ENCODE assay signal across 8 mouse cellular contexts in the genomic region with DNA sequence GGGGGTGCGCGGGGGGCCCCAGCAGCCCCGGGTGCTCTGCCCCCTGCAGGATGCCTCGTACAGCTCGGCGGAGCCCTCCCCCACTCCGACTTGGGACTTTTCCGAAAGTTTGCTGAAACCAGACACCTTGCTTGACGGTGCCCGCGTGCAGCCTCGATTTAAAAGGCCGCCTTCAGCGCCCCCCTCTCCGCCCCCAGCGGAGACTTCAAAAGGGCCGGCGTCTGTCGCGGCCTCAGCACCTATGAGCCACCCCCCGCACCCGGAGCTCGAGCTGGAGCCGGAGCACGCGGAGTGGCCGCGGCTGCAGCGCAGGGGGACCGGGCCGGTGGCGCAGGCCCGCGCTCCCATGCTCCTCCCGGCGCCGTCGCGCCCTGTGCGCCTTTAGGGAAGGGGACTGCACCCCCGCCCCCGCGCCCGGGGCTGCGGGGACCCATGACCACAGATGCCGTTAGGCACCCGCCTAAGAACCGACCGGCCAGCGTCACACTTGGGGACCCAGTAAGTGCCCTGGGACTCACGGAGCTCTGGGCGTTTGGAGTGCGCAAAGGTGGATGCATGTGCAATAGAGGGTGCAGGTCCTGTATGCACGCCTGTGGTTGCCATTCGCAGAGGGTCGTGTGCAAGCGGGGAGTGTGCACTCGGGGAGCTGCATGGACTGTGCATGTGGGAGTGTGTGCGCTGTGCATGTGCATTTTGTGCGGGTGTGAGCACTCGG. TPM values are rescaled to one million over a fixed set of nuclear protein-coding genes. Genes with fewer than 3 reads are reported as not detected.
DNase-seq lines count a peak whose midpoint lies in the region; ATAC-seq and TF ChIP-seq lines count a peak whose summit lies in the region.

TSS of gene Col27a1 (plus strand) at position 98 of the 715 bp plus-strand sequence.

- ATAC-seq in heart, embryonic 16.5 days (replicated peaks; ENCODE audit: extremely low read depth, insufficient read depth, low FRiP score), result no peak
- peak; percentile 27 for ATAC-seq in forebrain, embryonic 16.5 days
- peak; percentile 33 for ATAC-seq in liver, embryonic 11.5 days (replicated peaks; ENCODE audit: low FRiP score)
- ATAC-seq in activated CD4-positive, CD25-positive, alpha-beta regulatory T cell, adult 4 months, result no peak

- peak within 1 kb of the TSS; percentile 59 for H3K9ac ChIP-seq in heart, embryonic 16.5 days (ENCODE audit: low read length)
- H3K9ac ChIP-seq in forebrain, embryonic 16.5 days (replicated peaks; ENCODE audit: low read depth, low read length), result no peak within 1 kb of the TSS; the same call in 1 of the 2 replicates
- peak within 1 kb of the TSS; percentile 47; the same call in 1 of the 2 replicates for H3K9ac ChIP-seq in liver, embryonic 11.5 days (ENCODE audit: low read depth, low read length)

- no peak for TF ChIP-seq CTCF in small intestine, adult 2 months (IDR thresholded peaks at IDR 0.05; ENCODE audit: extremely low read depth, insufficient read length, insufficient replicate concordance, low read depth, low read length)

- H3K4me3 ChIP-seq in heart, embryonic 16.5 days (ENCODE audit: low read length), result peak within 1 kb of the TSS; percentile 61
- H3K4me3 ChIP-seq in forebrain, embryonic 16.5 days (replicated peaks; ENCODE audit: low read length), result peak within 1 kb of the TSS; percentile 52
- H3K4me3 ChIP-seq in liver, embryonic 11.5 days (ENCODE audit: low read depth, low read length), result peak within 1 kb of the TSS; percentile 64
- H3K4me3 ChIP-seq in small intestine, adult 2 months (ENCODE audit: low read depth, low read length), result peak within 1 kb of the TSS; percentile 38

- TF ChIP-seq POLR2A in small intestine, adult 2 months (IDR thresholded peaks at IDR 0.05; ENCODE audit: low read depth, low read length), result no peak

- H3K4me1 ChIP-seq in heart, embryonic 16.5 days (ENCODE audit: control insufficient read depth, insufficient read depth, low read length), result peaks cover 13% of the 10 kb centered on the region
- H3K4me1 ChIP-seq in forebrain, embryonic 16.5 days (replicated peaks; ENCODE audit: control insufficient read depth, insufficient read depth, low read length), result peaks cover 26% of the 10 kb centered on the region
- peaks cover 2% of the 10 kb centered on the region; the same call in 1 of the 2 replicates for H3K4me1 ChIP-seq in liver, embryonic 11.5 days (replicated peaks; ENCODE audit: control insufficient read depth, insufficient read depth, low read length)
- H3K4me1 ChIP-seq in small intestine, adult 2 months (ENCODE audit: control insufficient read depth, insufficient read depth, insufficient read length, low read length), result no peaks in the 10 kb centered on the region

- H3K27me3 ChIP-seq in heart, embryonic 16.5 days (ENCODE audit: control insufficient read depth, insufficient read depth, low read length), result peaks cover 34% of the 10 kb centered on the region
- peaks cover 34% of the 10 kb centered on the region for H3K27me3 ChIP-seq in forebrain, embryonic 16.5 days (replicated peaks; ENCODE audit: control insufficient read depth, insufficient read depth, low read length)
- peaks cover 54% of the 10 kb centered on the region for H3K27me3 ChIP-seq in liver, embryonic 11.5 days (replicated peaks; ENCODE audit: control insufficient read depth, insufficient read depth, low read length)
- peaks cover 28% of the 10 kb centered on the region for H3K27me3 ChIP-seq in small intestine, adult 2 months (ENCODE audit: control insufficient read depth, insufficient read depth, low read length)

- H3K9me3 ChIP-seq in heart, embryonic 16.5 days (replicated peaks; ENCODE audit: control insufficient read depth, low read length), result no peaks in the 10 kb centered on the region
- H3K9me3 ChIP-seq in forebrain, embryonic 16.5 days (ENCODE audit: control insufficient read depth, low read length), result no peaks in the 10 kb centered on the region
- no peaks in the 10 kb centered on the region for H3K9me3 ChIP-seq in liver, embryonic 11.5 days (ENCODE audit: control insufficient read depth, low read length)

- H3K27ac ChIP-seq in heart, embryonic 16.5 days (ENCODE audit: low read length), result no peak within 1 kb of the TSS
- no peak within 1 kb of the TSS for H3K27ac ChIP-seq in forebrain, embryonic 16.5 days (ENCODE audit: low read length)
- H3K27ac ChIP-seq in liver, embryonic 11.5 days (ENCODE audit: low read depth, low read length), result no peak within 1 kb of the TSS
- H3K27ac ChIP-seq in small intestine, adult 2 months (ENCODE audit: insufficient read depth, low read depth, low read length), result no peak within 1 kb of the TSS

- under 1% methylated on average over 60 of the region's 61 CpGs for WGBS in heart, embryonic 16.5 days
- under 1% methylated on average over 51 of the region's 61 CpGs for WGBS in forebrain, embryonic 16.5 days
- 1% methylated on average over 59 of the region's 61 CpGs for WGBS in liver, embryonic 11.5 days
- 1% methylated on average over 61 of the region's 61 CpGs for WGBS in small intestine, adult 2 months

- no peak for DNase-seq in heart, adult 9 months (ENCODE audit: low spot score in 2 of 2)
- DNase-seq in adrenal gland, adult 2 months, result no peak
- DNase-seq in liver, embryonic 11.5 days (ENCODE audit: low spot score), result peak; percentile 53
- no peak for DNase-seq in cerebellum, adult 11 months

- H3K36me3 ChIP-seq in heart, embryonic 16.5 days (ENCODE audit: control insufficient read depth, insufficient read depth), result no peaks in the 10 kb centered on the region
- no peaks in the 10 kb centered on the region for H3K36me3 ChIP-seq in forebrain, embryonic 16.5 days (ENCODE audit: control insufficient read depth, insufficient read depth)
- H3K36me3 ChIP-seq in liver, embryonic 11.5 days (ENCODE audit: control insufficient read depth, insufficient read depth, low read length), result no peaks in the 10 kb centered on the region
- no peaks in the 10 kb centered on the region for H3K36me3 ChIP-seq in small intestine, adult 2 months (ENCODE audit: control insufficient read depth, insufficient read depth, low read length)

- peak within 1 kb of the TSS; percentile 95 for H3K4me2 ChIP-seq in heart, embryonic 16.5 days (ENCODE audit: low read depth, low read length)
- peak within 1 kb of the TSS; percentile 96 for H3K4me2 ChIP-seq in forebrain, embryonic 16.5 days (ENCODE audit: low read length)
- peak within 1 kb of the TSS; percentile 85 for H3K4me2 ChIP-seq in liver, embryonic 11.5 days

RNA-seq across cellular contexts. Expression of gene Col27a1, which starts in this region (rescaled TPM):
- polyA plus RNA-seq in heart, embryonic 16.5 days (2015; fragmentation: Nextera tagmentation; extraction: Ambion mirVana), result 3.0 and 4.5 TPM in 2 replicates
- total RNA-seq in adrenal gland, adult 2 months (2021), result 10 to 100 TPM in 1 of 2 experiments, 1 to 10 TPM in 1; 8.4 to 13.0 TPM
- polyA plus RNA-seq in adrenal gland, adult 2 months (2012; rRNA removed), result 12.9 and 14.9 TPM in 2 replicates
- 0.88 and 0.98 TPM in 2 replicates for polyA plus RNA-seq in forebrain, embryonic 16.5 days (2015; fragmentation: Nextera tagmentation; extraction: Ambion mirVana)
- 5.0 and 6.4 TPM in 2 replicates for polyA plus RNA-seq in liver, embryonic 11.5 days (2014; fragmentation: Nextera tagmentation; extraction: Ambion mirVana)
- 5.4 and 6.3 TPM in 2 replicates for polyA plus RNA-seq in small intestine, adult 2 months (2012; rRNA removed)
- under 1 TPM; 0.45 to 0.60 TPM for polyA plus RNA-seq in activated CD4-positive, CD25-positive, alpha-beta regulatory T cell, adult 4 months (2017; shearing (Covaris generic))

Comparison
In these comparisons a context has a peak if more than half of its experiments do, and no peak if none do; other contexts are left out.
1. Peak in ATAC-seq, H3K4me3 ChIP-seq and H3K4me2 ChIP-seq in forebrain, embryonic 16.5 days; RNA of the gene not detected or under 1 TPM.